ENCODE assay signal across 12 mouse cellular contexts in the genomic region with DNA sequence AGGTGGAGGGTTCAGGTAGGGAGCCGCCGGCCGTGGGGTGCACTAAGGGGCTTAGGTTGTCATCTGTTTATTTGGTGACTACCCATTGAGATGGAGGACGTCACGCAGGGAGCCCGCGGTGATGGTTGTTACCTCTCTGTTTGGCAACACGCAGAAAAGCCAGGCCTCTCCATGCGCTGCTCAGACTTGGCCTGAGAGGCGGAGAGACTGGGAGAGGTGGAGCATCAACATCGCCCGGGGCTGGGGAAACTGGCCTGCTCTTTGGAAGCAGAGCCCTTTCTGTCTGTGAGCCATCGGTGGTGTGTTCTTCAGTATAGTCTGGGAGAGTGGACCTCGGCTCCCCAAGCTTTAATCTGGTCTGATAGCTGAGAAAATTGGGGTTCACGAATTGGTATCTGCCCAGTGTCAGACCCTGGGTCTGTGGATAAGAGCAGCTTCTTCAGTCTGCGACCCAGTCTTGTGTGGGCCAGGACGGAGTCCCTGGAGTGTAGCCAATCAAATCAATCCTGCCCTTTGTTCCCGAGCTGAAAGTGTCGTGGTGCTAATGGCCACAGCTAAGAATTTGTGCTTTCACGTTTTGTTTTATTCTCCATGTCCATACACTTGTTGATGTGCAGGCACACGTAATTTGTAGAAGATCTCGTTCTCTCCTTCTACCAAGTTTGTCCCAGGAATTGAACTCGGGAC. TPM values are rescaled to one million over a fixed set of nuclear protein-coding genes. Genes with fewer than 3 reads are reported as not detected.
DNase-seq lines count a peak whose midpoint lies in the region; ATAC-seq and TF ChIP-seq lines count a peak whose summit lies in the region.
"Had no signal": no experiment of that assay in that cellular context is flagged by ENCODE, and none has a peak within 500 bp of the region (broad histone marks: within the 10 kb centered on the region; RNA-seq: fewer than 3 reads in every experiment).

No protein-coding gene starts in this region.

- H3K36me3 ChIP-seq in embryonic facial prominence, embryonic 10.5 days (replicated peaks): no peaks in the 10 kb centered on the region
- no peaks in the 10 kb centered on the region for H3K36me3 ChIP-seq in hindbrain, postnatal 0 days (ENCODE audit: insufficient read depth, low read length)

- intact Hi-C loops in left cerebral cortex, postnatal 4 days (cut with DNase I): no loop called here

- H3K9me3 ChIP-seq in embryonic facial prominence, embryonic 10.5 days: no peaks in the 10 kb centered on the region
- no peaks in the 10 kb centered on the region for H3K9me3 ChIP-seq in hindbrain, postnatal 0 days (ENCODE audit: low read length)

- ATAC-seq in hindbrain, postnatal 0 days: no peak

- H3K4me2 ChIP-seq in hindbrain, postnatal 0 days (ENCODE audit: low read depth, low read length): peak overlapping the region; percentile 61; the same call in 1 of the 2 replicates

- H3K4me1 ChIP-seq in embryonic facial prominence, embryonic 10.5 days: peaks cover 35% of the 10 kb centered on the region
- H3K4me1 ChIP-seq in hindbrain, postnatal 0 days (ENCODE audit: insufficient read depth, low read length): peaks cover 10% of the 10 kb centered on the region

- 23% methylated on average over 23 of the region's 23 CpGs for WGBS in embryonic facial prominence, embryonic 10.5 days
- WGBS in hindbrain, postnatal 0 days: 19% methylated on average over 23 of the region's 23 CpGs

- peak; percentile 68 for DNase-seq in left cerebral cortex, postnatal 4 days
- no peak for DNase-seq in left cerebral cortex, adult 9 months (ENCODE audit: low spot score in 2 of 2)
- DNase-seq in embryonic facial prominence, embryonic 10.5 days (ENCODE audit: low spot score): peak; percentile 44
- DNase-seq in hindbrain, postnatal 0 days (ENCODE audit: low spot score): peak; percentile 38
- DNase-seq in lung, postnatal 10 days: peak; percentile 41
- no peak for DNase-seq in spleen, postnatal 10 days (ENCODE audit: low spot score in 2 of 2)
- no peak for DNase-seq in frontal cortex, postnatal 25 days (ENCODE audit: low spot score in 2 of 2)
- no peak for DNase-seq in cerebellum, adult 8-10 months
- DNase-seq: spleen, adult 18-20 months had no signal

- peaks cover 67% of the 10 kb centered on the region for H3K27me3 ChIP-seq in embryonic facial prominence, embryonic 10.5 days (replicated peaks; ENCODE audit: low read depth, poor library complexity, severe bottlenecking)
- peaks cover 15% of the 10 kb centered on the region; the same call in 1 of the 2 replicates for H3K27me3 ChIP-seq in hindbrain, postnatal 0 days (ENCODE audit: insufficient read depth, low read length)
- H3K27me3 ChIP-seq: Patski had no signal

- H3K27ac ChIP-seq in embryonic facial prominence, embryonic 10.5 days (replicated peaks): no peak overlapping the region
- no peak overlapping the region for H3K27ac ChIP-seq in hindbrain, postnatal 0 days
- H3K27ac ChIP-seq: macrophage had no signal

- H3K9ac ChIP-seq in hindbrain, postnatal 0 days (replicated peaks; ENCODE audit: low read length): no peak overlapping the region

- H3K4me3 ChIP-seq in embryonic facial prominence, embryonic 10.5 days: peak overlapping the region; percentile 63; the same call in 1 of the 2 replicates
- H3K4me3 ChIP-seq in hindbrain, postnatal 0 days (ENCODE audit: low read length): no peak overlapping the region

- no peak for TF ChIP-seq CTCF in hindbrain, postnatal 0 days (IDR thresholded peaks at IDR 0.05; ENCODE audit: low read depth)

RNA-seq across cellular contexts. Expression of a gene that starts 41.2 kb away (rescaled TPM):
- total RNA-seq in left cerebral cortex, postnatal 4 days (2021): 10 to 100 TPM; 17.1 to 20.6 TPM
- polyA plus RNA-seq in embryonic facial prominence, embryonic 10.5 days (2016; fragmentation: Nextera tagmentation; extraction: Ambion mirVana): 5.0 and 5.7 TPM in 2 replicates
- total RNA-seq in hindbrain, postnatal 0 days (2014; rRNA removed): 48.4 and 54.7 TPM in 2 replicates
- polyA plus RNA-seq in hindbrain, postnatal 0 days (2015; fragmentation: Nextera tagmentation; extraction: Ambion mirVana): 46.0 and 48.1 TPM in 2 replicates
- total RNA-seq: common myeloid progenitor, adult 5-6 weeks had no signal
- polyA plus RNA-seq: macrophage had no signal

RNA-seq across cellular contexts. Expression of a gene that starts 42.0 kb away (rescaled TPM):
- 1 to 10 TPM in 1 of 2 experiments, under 1 TPM in 1; 0.98 to 2.2 TPM for total RNA-seq in left cerebral cortex, postnatal 4 days (2021)
- 0.76 and 1.2 TPM in 2 replicates for polyA plus RNA-seq in embryonic facial prominence, embryonic 10.5 days (2016; fragmentation: Nextera tagmentation; extraction: Ambion mirVana)
- total RNA-seq in hindbrain, postnatal 0 days (2014; rRNA removed): 1.2 and 1.3 TPM in 2 replicates
- polyA plus RNA-seq in hindbrain, postnatal 0 days (2015; fragmentation: Nextera tagmentation; extraction: Ambion mirVana): 5.3 and 6.4 TPM in 2 replicates
- total RNA-seq: common myeloid progenitor, adult 5-6 weeks had no signal
- polyA plus RNA-seq: macrophage had no signal

Comparison
In these comparisons a context has a peak if more than half of its experiments do, and no peak if none do; other contexts are left out.
1. DNase-seq: peak in left cerebral cortex, postnatal 4 days (single experiment), embryonic facial prominence, embryonic 10.5 days (single experiment), hindbrain, postnatal 0 days (single experiment) and lung, postnatal 10 days (single experiment); none in left cerebral cortex, adult 9 months (0 of 2), spleen, postnatal 10 days (0 of 2), frontal cortex, postnatal 25 days (0 of 2) and cerebellum, adult 8-10 months (single experiment).